Mouse (Mus musculus) frontal cortex, postnatal 14 days (tissue): ENCODE results near the gene Marcks.
"Not testable (repeated sequence)": the region's sequence is repeated elsewhere in the genome, so short reads cannot be mapped to it uniquely, and the experiment has no call there.

Source experiments
- DNase-seq, 2 experiments: peaks; one replicate each; pipeline ENCODE4 v3.0.0; 2022; ENCODE audit warnings: low spot score in 2 of 2

Gene Marcks

GRCm38 (mm10) chr10:37135951-37136751 is 2.6 kb downstream of the Marcks start:
- peak; percentile 19 to 47 for DNase-seq

- no peak for DNase-seq
Observed at GRCm38 (mm10) chr10:37133876-37134708, 4.6 kb downstream of the Marcks start.

- no peak for DNase-seq
Observed at GRCm38 (mm10) chr10:37132671-37133070, 6.0 kb downstream of the Marcks start.

- no peak for DNase-seq
Observed at GRCm38 (mm10) chr10:37129652-37130051, 9.1 kb downstream of the Marcks start.

- DNase-seq, result no peak
Observed at GRCm38 (mm10) chr10:37115329-37115728, 23.4 kb downstream of the Marcks start.

- DNase-seq, result no peak
Observed at GRCm38 (mm10) chr10:37112812-37113211, 25.9 kb downstream of the Marcks start.

- no peak for DNase-seq
Observed at GRCm38 (mm10) chr10:37112362-37112761, 26.4 kb downstream of the Marcks start.

GRCm38 (mm10) chr10:37111432-37111831 is 27.3 kb downstream of the Marcks start:
- DNase-seq, result no peak

- DNase-seq, result no peak
Observed at GRCm38 (mm10) chr10:37106871-37107627, 31.7 kb downstream of the Marcks start.

GRCm38 (mm10) chr10:37106303-37106702 is 32.4 kb downstream of the Marcks start:
- no peak for DNase-seq

- no peak for DNase-seq
Observed at GRCm38 (mm10) chr10:37102227-37103080, 36.3 kb downstream of the Marcks start.

- DNase-seq, result no peak
Observed at GRCm38 (mm10) chr10:37101733-37102132, 37.0 kb downstream of the Marcks start.

- DNase-seq, result no peak
Observed at GRCm38 (mm10) chr10:37096529-37096928, 42.2 kb downstream of the Marcks start.

- DNase-seq, result no peak
Observed at GRCm38 (mm10) chr10:37095803-37096202, 42.9 kb downstream of the Marcks start.

- DNase-seq, result no peak
Observed at GRCm38 (mm10) chr10:37093306-37093705, 45.4 kb downstream of the Marcks start.

- no peak for DNase-seq
Observed at GRCm38 (mm10) chr10:37090411-37090810, 48.3 kb downstream of the Marcks start.

- DNase-seq, result not testable (repeated sequence)
Observed at GRCm38 (mm10) chr10:37084071-37084470, 54.6 kb downstream of the Marcks start.
